Mouse (Mus musculus) intestine, embryonic 14.5 days (tissue): ENCODE measurements at regions not wholly inside any gene's neighbourhood (a gene's known extent, or its start where the extent isn't known, plus 50 kb on each side); places are given as distances from the start of the nearest gene placed in this dataset.

Experiments used
- ATAC-seq: fragments of 200-750 bp; cut with Nextera tagmentation; replicated peaks from 2 replicates; pipeline ENCODE4 v1.8.0; 2017; ENCODE audit warnings: low read depth, moderate number of reproducible peaks, moderate TSS enrichment, moderate library complexity; ENCODE audit not compliant: low FRiP score, low TSS enrichment
- DNase-seq: peaks from one replicate; pipeline ENCODE4 v3.0.0-alpha.2; 2018; ENCODE audit warnings: low spot score
- H3K27ac ChIP-seq: fragments of 300-500 bp; sonication (generic); 2 replicates; pipeline ENCODE4 v1.5.1; 2014; ENCODE audit warnings: low read depth, mild to moderate bottlenecking, control low read depth
- H3K27me3 ChIP-seq: fragments of 300-500 bp; sonication (generic); replicated peaks from 2 replicates; pipeline ENCODE4 v1.6.1; 2014; ENCODE audit warnings: low read length, control low read depth; ENCODE audit not compliant: control insufficient read depth, insufficient read depth
- H3K36me3 ChIP-seq: fragments of 300-500 bp; sonication (generic); 2 replicates; pipeline ENCODE4 v1.6.1; 2014; ENCODE audit warnings: low read length, control low read depth; ENCODE audit not compliant: control insufficient read depth, insufficient read depth
- H3K4me1 ChIP-seq: fragments of 300-500 bp; sonication (generic); replicated peaks from 2 replicates; pipeline ENCODE4 v1.6.1; 2014; ENCODE audit warnings: low read length, control low read depth, mixed read lengths; ENCODE audit not compliant: control insufficient read depth, insufficient read depth
- H3K4me2 ChIP-seq: fragments of 300-500 bp; sonication (generic); 2 replicates; pipeline ENCODE4 v1.6.1; 2014; ENCODE audit warnings: low read length
- H3K4me3 ChIP-seq: fragments of 300-500 bp; sonication (generic); 2 replicates; pipeline ENCODE4 v1.5.1; 2014; ENCODE audit warnings: low read depth, low read length, control low read depth, mixed read lengths
- H3K9ac ChIP-seq: fragments of 300-500 bp; sonication (generic); 2 replicates; pipeline ENCODE4 v1.6.1; 2014; ENCODE audit warnings: mild to moderate bottlenecking, low read length
- H3K9me3 ChIP-seq: fragments of 300-500 bp; sonication (generic); 2 replicates; pipeline ENCODE4 v1.6.1; 2016; ENCODE audit warnings: low read length, control low read depth; ENCODE audit not compliant: control insufficient read depth
- WGBS: fragments of 180-500 bp; shearing (Covaris S2); extraction: QIAGEN DNeasy Blood & Tissue Kit; methylation state at CpG from one replicate; pipeline ENCODE4 v1.1.7; 2014; 5-methylcytosine and 5-hydroxymethylcytosine counted together

GRCm38 (mm10) chr2:74965384-74966060, 139.9 kb downstream of the Mtx2 start:
- H3K27ac ChIP-seq, result peak overlapping the region; percentile 39; the same call in 1 of the 2 replicates
- no peak overlapping the region for H3K9ac ChIP-seq
- no peaks in the 10 kb centered on the region for H3K9me3 ChIP-seq
- H3K27me3 ChIP-seq, result no peaks in the 10 kb centered on the region
- no peaks in the 10 kb centered on the region for H3K36me3 ChIP-seq
- WGBS, result 31% methylated on average over 18 of the region's 18 CpGs
- ATAC-seq, result peak; percentile 83
- peak overlapping the region; percentile 1; the same call in 1 of the 2 replicates for H3K4me2 ChIP-seq
- peak; percentile 64 for DNase-seq
- H3K4me1 ChIP-seq, result peaks cover 16% of the 10 kb centered on the region
- H3K4me3 ChIP-seq, result no peak overlapping the region

- DNase-seq (peak; percentile 59), ATAC-seq (no peak)
- peaks cover 6% of the 10 kb centered on the region for H3K4me1 ChIP-seq
- H3K4me3 ChIP-seq, result no peak overlapping the region
- H3K27me3 ChIP-seq, result no peaks in the 10 kb centered on the region
- H3K4me2 ChIP-seq, result no peak overlapping the region
- peak overlapping the region; percentile 40; the same call in 1 of the 2 replicates for H3K27ac ChIP-seq
- no peaks in the 10 kb centered on the region for H3K9me3 ChIP-seq
- no peaks in the 10 kb centered on the region for H3K36me3 ChIP-seq
- no peak overlapping the region for H3K9ac ChIP-seq
- 29% methylated on average over 14 of the region's 14 CpGs for WGBS
Observed at GRCm38 (mm10) chr2:74970611-74971265, 145.1 kb downstream of the Mtx2 start.

GRCm38 (mm10) chr2:74973386-74973785, 147.8 kb downstream of the Mtx2 start:
- H3K4me3 ChIP-seq, result no peak overlapping the region
- no peaks in the 10 kb centered on the region for H3K27me3 ChIP-seq
- 65% methylated on average over 6 of the region's 6 CpGs for WGBS
- H3K4me1 ChIP-seq, result 0 out of 2 replicates have a peak, but pooled peaks cover 3% of the 10 kb centered on the region
- no peak overlapping the region for H3K9ac ChIP-seq
- H3K27ac ChIP-seq, result no peak overlapping the region
- H3K36me3 ChIP-seq, result no peaks in the 10 kb centered on the region
- no peaks in the 10 kb centered on the region for H3K9me3 ChIP-seq
- no peak overlapping the region for H3K4me2 ChIP-seq
- no peak for DNase-seq
- ATAC-seq, result no peak

GRCm38 (mm10) chr2:74974595-74975325, 149.2 kb downstream of the Mtx2 start:
- H3K27me3 ChIP-seq, result no peaks in the 10 kb centered on the region
- no peak overlapping the region for H3K27ac ChIP-seq
- no peak for DNase-seq
- WGBS, result 70% methylated on average over 16 of the region's 16 CpGs
- 0 out of 2 replicates have a peak, but pooled peaks cover 3% of the 10 kb centered on the region for H3K4me1 ChIP-seq
- H3K4me2 ChIP-seq, result 0 out of 2 replicates have a peak overlapping the region, but pooled peaks have one; percentile 5
- no peaks in the 10 kb centered on the region for H3K9me3 ChIP-seq
- H3K4me3 ChIP-seq, result no peak overlapping the region
- ATAC-seq, result no peak
- H3K36me3 ChIP-seq, result no peaks in the 10 kb centered on the region
- no peak overlapping the region for H3K9ac ChIP-seq

- no peaks in the 10 kb centered on the region for H3K4me1 ChIP-seq
- no peak overlapping the region for H3K4me3 ChIP-seq
- no peak overlapping the region for H3K9ac ChIP-seq
- H3K4me2 ChIP-seq, result no peak overlapping the region
- ATAC-seq (no peak), DNase-seq (no peak)
- no peaks in the 10 kb centered on the region for H3K27me3 ChIP-seq
- no peaks in the 10 kb centered on the region for H3K36me3 ChIP-seq
- H3K27ac ChIP-seq, result no peak overlapping the region
- 92% methylated on average over 3 of the region's 3 CpGs for WGBS
- H3K9me3 ChIP-seq, result no peaks in the 10 kb centered on the region
Observed at GRCm38 (mm10) chr2:74977348-74977747, 151.7 kb downstream of the Mtx2 start.

- no peaks in the 10 kb centered on the region for H3K36me3 ChIP-seq
- H3K9me3 ChIP-seq, result no peaks in the 10 kb centered on the region
- WGBS, result 91% methylated on average over 1 of the region's 1 CpGs
- no peak overlapping the region for H3K27ac ChIP-seq
- no peaks in the 10 kb centered on the region for H3K27me3 ChIP-seq
- no peak overlapping the region for H3K4me2 ChIP-seq
- no peak overlapping the region for H3K4me3 ChIP-seq
- no peaks in the 10 kb centered on the region for H3K4me1 ChIP-seq
- H3K9ac ChIP-seq, result no peak overlapping the region
- DNase-seq (no peak), ATAC-seq (no peak)
Observed at GRCm38 (mm10) chr2:74977828-74978227, 152.2 kb downstream of the Mtx2 start.

GRCm38 (mm10) chr2:74981856-74982255, 156.3 kb downstream of the Mtx2 start:
- Histone ChIP-seq H3K36me3 (no peaks in the 10 kb centered on the region), H3K4me2 (no peak overlapping the region), H3K27me3 (no peaks in the 10 kb centered on the region), H3K9me3 (no peaks in the 10 kb centered on the region), H3K27ac (no peak overlapping the region), H3K9ac (no peak overlapping the region), H3K4me3 (no peak overlapping the region), H3K4me1 (no peaks in the 10 kb centered on the region)
- ATAC-seq (no peak), DNase-seq (no peak)
- WGBS, result 82% methylated on average over 3 of the region's 3 CpGs

GRCm38 (mm10) chr2:74993802-74994201, 168.2 kb downstream of the Mtx2 start:
- Histone ChIP-seq H3K36me3 (no peaks in the 10 kb centered on the region), H3K27me3 (no peaks in the 10 kb centered on the region), H3K4me2 (no peak overlapping the region), H3K27ac (no peak overlapping the region), H3K9ac (no peak overlapping the region), H3K9me3 (no peaks in the 10 kb centered on the region), H3K4me1 (no peaks in the 10 kb centered on the region), H3K4me3 (no peak overlapping the region)
- ATAC-seq, result no peak
- WGBS, result 86% methylated on average over 3 of the region's 3 CpGs
- DNase-seq, result no peak
